Mouse (Mus musculus): Measurements from ENCODE around the gene Col4a4.

Col4a4 gene

GRCm38 (mm10) chr1:82577915-82578314 is 8.7 kb downstream of the Col4a4 start:
- no peak for DNase-seq (ENCODE audit: low read depth, low spot score)

DNA sequence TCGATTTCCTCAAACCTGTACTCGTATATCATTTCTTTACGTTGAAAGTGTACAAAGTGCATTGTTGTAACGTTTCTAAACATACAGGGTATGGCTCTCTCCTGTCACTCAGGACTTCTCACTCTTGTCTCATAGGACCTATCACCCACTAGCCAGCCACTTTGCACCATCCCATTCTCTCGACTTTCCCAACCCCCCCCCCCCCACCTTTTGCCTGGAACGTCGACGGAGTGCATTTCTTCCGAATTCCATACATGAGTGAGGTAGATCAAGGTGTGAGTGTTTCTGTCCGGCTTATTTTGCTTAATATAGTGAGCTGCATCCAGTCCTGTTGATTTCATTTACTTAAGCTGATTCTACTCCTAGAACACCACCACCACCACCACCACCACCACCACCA is 9.3 kb downstream of the Col4a4 start:
- no peak for DNase-seq (ENCODE audit: low read depth, low spot score)

- DNase-seq (ENCODE audit: low read depth, low spot score): no peak
Measured at GRCm38 (mm10) chr1:82576182-82576581, 10.5 kb downstream of the Col4a4 start.

- DNase-seq (ENCODE audit: low read depth, low spot score): no peak
Measured at GRCm38 (mm10) chr1:82575681-82576080, 11.0 kb downstream of the Col4a4 start.

- DNase-seq (ENCODE audit: low read depth, low spot score): no peak
Measured at GRCm38 (mm10) chr1:82571758-82572157, 14.9 kb downstream of the Col4a4 start.

GRCm38 (mm10) chr1:82569405-82569804 is 17.2 kb downstream of the Col4a4 start:
- no peak for DNase-seq (ENCODE audit: low read depth, low spot score)

DNA sequence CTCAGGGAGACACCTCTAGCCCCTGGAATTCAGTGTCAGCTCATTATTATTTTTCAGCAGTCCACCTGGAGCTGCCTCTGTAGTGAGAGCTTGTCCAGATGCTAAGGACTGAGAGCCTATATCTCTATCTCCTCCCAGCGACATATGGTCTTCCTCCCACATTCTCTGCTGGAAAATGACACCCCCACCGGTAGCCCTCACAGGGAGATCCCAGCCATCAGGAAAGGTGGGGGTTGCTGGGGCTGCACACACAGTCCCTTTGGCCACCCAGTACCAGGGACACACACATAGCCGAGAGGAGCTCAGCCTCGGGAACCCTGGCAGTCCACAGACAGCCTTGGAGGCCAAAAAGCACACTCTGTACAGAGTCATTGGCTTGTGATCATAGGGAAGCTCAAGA is 26.4 kb downstream of the Col4a4 start:
- no peak for DNase-seq (ENCODE audit: low read depth, low spot score)

DNA sequence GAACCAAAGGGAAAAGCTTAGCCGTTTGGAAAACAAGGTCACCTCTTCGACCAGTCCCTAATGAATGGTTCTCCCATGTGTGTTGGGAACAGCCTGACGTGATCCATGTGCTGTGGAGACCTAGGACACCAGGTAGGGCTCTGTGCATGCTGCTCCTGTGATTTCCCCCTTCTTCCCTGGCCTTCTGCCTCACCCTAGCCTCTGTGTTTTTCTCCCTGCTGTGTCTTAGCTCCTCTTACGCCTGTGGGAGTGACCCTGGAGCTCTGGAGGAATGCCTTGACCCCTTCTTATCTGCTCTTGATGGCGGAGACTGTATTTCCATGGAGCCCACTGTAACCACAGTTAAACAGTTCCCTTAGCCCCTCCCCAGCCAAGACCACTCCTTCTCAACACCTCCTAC is 31.8 kb downstream of the Col4a4 start:
- DNase-seq (ENCODE audit: low read depth, low spot score): no peak

DNA sequence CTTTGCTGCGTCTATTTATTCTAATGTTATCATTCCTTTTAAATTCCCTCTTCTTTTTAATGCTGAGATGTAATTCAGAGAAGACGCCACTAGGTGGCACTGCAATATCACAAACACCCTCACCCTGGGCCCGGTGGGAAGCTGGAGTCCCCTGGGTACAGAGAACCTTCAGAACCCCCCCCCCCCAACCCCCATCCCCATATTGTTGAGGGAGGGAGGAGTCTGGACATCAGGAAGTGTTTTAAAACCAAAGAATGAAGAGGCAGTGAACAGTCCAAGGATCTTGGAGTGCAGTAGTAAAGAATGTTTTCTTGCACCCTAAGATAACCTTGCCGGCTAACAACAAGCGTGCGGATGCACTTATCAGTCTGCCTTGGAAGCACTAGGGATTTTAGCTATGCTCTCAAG is 32.2 kb downstream of the Col4a4 start:
- DNase-seq (ENCODE audit: low read depth, low spot score): no peak

- DNase-seq (ENCODE audit: low read depth, low spot score): no peak
Measured at GRCm38 (mm10) chr1:82545199-82545960, 41.3 kb downstream of the Col4a4 start.

DNA sequence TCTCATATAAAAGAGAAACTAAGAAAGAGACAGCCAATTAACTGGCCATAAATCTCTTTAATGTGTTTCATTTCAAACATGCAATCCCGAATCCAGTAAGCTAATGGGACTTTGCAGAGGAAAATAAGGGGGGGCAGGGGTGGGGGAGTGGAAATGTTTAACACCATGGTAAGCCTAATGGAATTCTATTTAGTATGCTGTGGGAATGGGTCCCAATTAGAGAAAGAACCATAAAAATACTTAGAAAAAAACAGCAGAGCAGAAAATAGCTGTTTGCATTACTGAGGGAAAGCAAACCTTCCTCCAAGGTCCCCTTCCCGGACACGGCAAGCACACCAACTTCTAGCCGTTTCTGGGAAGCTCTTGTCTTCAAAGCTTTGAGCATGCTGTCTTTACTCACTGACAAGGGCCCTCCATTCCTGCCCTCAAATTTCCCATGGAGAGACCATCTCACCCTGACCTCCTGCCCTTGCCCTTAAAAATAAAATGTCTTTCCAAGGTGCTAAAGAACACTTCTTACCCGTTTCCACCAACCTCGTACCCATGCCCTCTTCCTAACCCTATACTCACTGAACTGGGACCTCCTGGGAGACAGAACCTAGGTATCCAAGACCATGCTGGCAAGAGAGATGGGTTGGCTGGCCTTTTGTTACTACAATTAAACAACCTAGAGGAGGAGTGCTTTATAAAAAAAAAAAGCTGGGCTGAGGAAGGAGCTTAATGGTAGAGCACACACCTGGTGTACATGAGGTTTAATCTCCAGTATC is 42.0 kb downstream of the Col4a4 start:
- no peak for DNase-seq (ENCODE audit: low read depth, low spot score)

DNA sequence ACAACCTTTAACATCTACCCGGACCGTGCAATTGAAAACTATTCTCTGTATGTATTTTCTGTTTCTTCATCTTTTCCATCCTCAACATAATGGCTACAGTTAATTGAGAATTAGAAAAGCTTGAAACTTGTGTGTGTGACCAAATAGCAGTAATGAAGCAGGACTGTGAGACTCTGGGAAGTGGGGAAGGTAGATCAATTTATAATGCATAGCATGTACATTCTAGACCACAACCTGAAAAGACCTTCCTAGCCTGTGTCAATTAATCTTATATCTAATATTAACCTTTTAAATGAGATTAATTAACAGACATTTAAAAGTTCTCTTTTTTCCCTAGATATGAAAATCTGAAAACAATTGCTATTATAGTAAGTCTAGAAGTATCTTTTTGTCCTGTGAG is 42.7 kb downstream of the Col4a4 start:
- DNase-seq (ENCODE audit: low read depth, low spot score): no peak

- DNase-seq (ENCODE audit: low read depth, low spot score): no peak
Measured at GRCm38 (mm10) chr1:82540056-82540455, 46.6 kb downstream of the Col4a4 start.

DNA sequence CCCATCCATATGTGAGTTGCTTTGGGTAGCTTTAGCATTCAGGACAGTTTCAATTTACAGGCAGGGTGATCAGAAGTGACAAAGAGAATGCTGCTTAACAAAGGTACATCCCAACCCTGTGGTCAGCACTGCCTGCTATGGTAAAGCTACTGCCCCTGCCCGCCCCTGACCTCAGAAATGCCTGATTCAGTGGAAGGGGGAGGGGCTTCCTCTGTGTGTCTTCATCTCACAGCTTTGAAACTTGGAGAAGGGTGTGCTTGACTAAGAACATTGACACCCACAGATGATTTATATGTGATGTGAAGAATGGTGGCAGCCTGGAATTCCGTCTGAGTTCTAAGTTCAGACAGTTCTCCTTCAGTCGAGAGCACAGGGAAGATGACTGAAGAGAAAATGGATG is 48.8 kb downstream of the Col4a4 start:
- no peak for DNase-seq (ENCODE audit: low read depth, low spot score)

- DNase-seq (ENCODE audit: low read depth, low spot score): no peak
Measured at GRCm38 (mm10) chr1:82536515-82537174, 50.0 kb downstream of the Col4a4 start.

- DNase-seq (ENCODE audit: low read depth, low spot score): no peak
Measured at GRCm38 (mm10) chr1:82527931-82528330, 58.7 kb downstream of the Col4a4 start.

DNA sequence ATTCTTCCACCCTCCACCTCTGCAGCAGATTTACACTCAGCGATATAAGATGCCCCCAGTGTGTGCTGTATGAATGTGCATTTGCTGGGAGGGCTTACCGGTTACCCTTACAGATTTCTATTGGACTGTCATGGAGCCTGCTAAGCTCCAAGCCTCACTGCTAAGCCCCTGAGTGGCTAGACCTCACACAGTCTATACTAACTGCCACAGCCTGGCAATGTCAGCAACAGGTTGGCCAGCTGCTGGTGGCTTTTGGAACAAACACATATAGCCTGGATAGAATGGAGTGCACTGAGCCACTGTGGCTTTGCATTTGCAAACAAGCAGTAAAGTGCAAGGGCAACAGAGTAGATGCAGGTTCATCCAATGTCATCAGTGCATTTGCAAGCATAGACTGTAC is 94.7 kb downstream of the Col4a4 start:
- DNase-seq (ENCODE audit: low read depth, low spot score): no peak

DNA sequence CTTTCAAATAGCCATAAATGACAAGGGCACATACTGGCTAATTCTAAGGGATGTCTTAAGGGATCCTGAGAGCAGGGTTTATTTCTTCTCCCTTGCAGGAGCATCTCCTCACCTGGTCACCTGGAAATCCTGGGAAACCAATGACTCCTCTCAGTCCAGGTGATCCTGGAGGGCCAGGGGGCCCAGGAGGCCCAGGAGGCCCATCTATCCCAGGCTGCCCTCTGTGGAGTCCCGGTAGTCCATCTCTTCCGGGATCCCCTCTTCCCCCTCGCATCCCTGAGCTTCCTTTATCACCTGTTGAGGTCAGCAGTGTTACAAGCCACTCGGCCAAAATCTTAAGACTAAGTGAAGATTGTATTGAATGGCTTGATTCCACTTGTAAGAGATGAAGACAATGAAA is 100.3 kb downstream of the Col4a4 start:
- no peak for DNase-seq (ENCODE audit: low read depth, low spot score)

DNA sequence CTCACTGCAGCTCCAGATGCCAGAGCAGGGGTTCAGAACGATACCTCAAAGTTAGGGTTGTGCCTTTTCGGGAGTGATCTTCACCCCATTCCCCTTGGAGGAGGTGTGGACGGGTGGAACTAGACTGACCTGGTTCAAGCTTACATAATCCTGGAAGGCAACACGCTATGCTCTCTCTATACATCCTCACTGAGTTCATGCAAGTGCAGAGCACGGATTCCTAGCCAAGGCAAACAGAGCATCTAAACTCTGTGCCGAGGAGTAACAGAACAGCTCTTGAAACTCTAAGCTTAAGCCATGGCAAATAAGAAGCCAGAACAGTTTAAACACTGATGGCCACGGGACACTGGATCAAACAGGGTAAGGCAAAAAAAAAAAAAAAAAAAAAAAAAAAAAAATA is 104.3 kb downstream of the Col4a4 start:
- DNase-seq (ENCODE audit: low read depth, low spot score): no peak

GRCm38 (mm10) chr1:82479696-82480487 is 106.8 kb downstream of the Col4a4 start:
- no peak for DNase-seq (ENCODE audit: low read depth, low spot score)

GRCm38 (mm10) chr1:82476746-82477145 is 109.9 kb downstream of the Col4a4 start:
- no peak for DNase-seq (ENCODE audit: low read depth, low spot score)

- DNase-seq (ENCODE audit: low read depth, low spot score): peak; percentile 3
Measured at GRCm38 (mm10) chr1:82476256-82476655, 110.4 kb downstream of the Col4a4 start.
